Mouse (Mus musculus) adrenal gland, postnatal 10 days (tissue): ENCODE results near the gene Lnx1. TPM values are rescaled to one million over a fixed set of nuclear protein-coding genes. Genes with fewer than 3 reads are reported as not detected.

ENCODE experiments used
- DNase-seq: peaks from one replicate; pipeline ENCODE4 v3.0.0; 2021; ENCODE audit warnings: mixed read lengths
- total RNA-seq, 2 experiments: library from RNA; stranded (reverse); gene quantifications; 2 replicates each; pipeline ENCODE4 v1.2.3; 2021

The Lnx1 gene
- total RNA-seq, 2 experiments from 2014 or later: 4.4 to 4.5 TPM

- DNase-seq: no peak
Observed at GRCm38 (mm10) chr5:74602371-74602770, 100.3 kb downstream of the Lnx1 start.

- no peak for DNase-seq
Observed at GRCm38 (mm10) chr5:74601965-74602364, 100.7 kb downstream of the Lnx1 start.

- DNase-seq: no peak
Observed at GRCm38 (mm10) chr5:74601171-74601570, 101.5 kb downstream of the Lnx1 start.

- no peak for DNase-seq
Observed at GRCm38 (mm10) chr5:74600010-74600409, 102.7 kb downstream of the Lnx1 start.

GRCm38 (mm10) chr5:74593147-74593546 is 109.6 kb downstream of the Lnx1 start:
- DNase-seq: no peak

- DNase-seq: no peak
Observed at GRCm38 (mm10) chr5:74591413-74591812, 111.3 kb downstream of the Lnx1 start.

GRCm38 (mm10) chr5:74589133-74589532 is 113.6 kb downstream of the Lnx1 start:
- DNase-seq: no peak

- no peak for DNase-seq
Observed at GRCm38 (mm10) chr5:74571767-74572166, 130.9 kb downstream of the Lnx1 start.

- peak; percentile 47 for DNase-seq
Observed at GRCm38 (mm10) chr5:74561151-74561550, 141.6 kb downstream of the Lnx1 start.

GRCm38 (mm10) chr5:74549566-74549965 is 153.1 kb downstream of the Lnx1 start:
- DNase-seq: no peak

GRCm38 (mm10) chr5:74545606-74546005 is 157.1 kb downstream of the Lnx1 start:
- DNase-seq: no peak

Other genes with a start within 250 kb of the Lnx1 start
- gene Scfd2, start 171.2 kb downstream of the Lnx1 start, total RNA-seq: 10 to 100 TPM; 16.5 to 19.9 TPM
- gene Fip1l1, start 167.5 kb downstream of the Lnx1 start, total RNA-seq: 10 to 100 TPM; 51.4 to 56.7 TPM